Mouse (Mus musculus): ENCODE measurements at regions not wholly inside any gene's neighbourhood (a gene's known extent, or its start where the extent isn't known, plus 50 kb on each side); places are given as distances from the start of the nearest gene placed in this dataset.

- H3K4me2 ChIP-seq (ENCODE audit: insufficient read depth, low read depth, poor library complexity, severe bottlenecking) = no peak overlapping the region
- H3K36me3 ChIP-seq (replicated peaks in 1 of 2; ENCODE audit: control insufficient read depth in 1 of 2, insufficient read depth in 1 of 2, low read length in 1 of 2) = no peaks in the 10 kb centered on the region
- no peak overlapping the region for H3K27ac ChIP-seq (ENCODE audit: insufficient read depth, low read depth)
- in situ Hi-C loops (cut with MboI; ENCODE audit: low pct_ligation_motif_present, low pct_unique_long_range_greater_than_20kb, low sequenced_read_pairs) = no loop called here
- H3K27me3 ChIP-seq (replicated peaks) = peaks cover 65% of the 10 kb centered on the region
- H3K4me3 ChIP-seq (replicated peaks in 1 of 3; ENCODE audit: low read depth in 2 of 3, low read length in 2 of 3, poor library complexity in 1 of 3) = no peak overlapping the region
- dilution Hi-C loops (cut with MboI; ENCODE audit: extremely low pct_ligation_motif_present, extremely low pct_unique_long_range_greater_than_20kb, low sequenced_read_pairs) = no loop called here
- no peaks in the 10 kb centered on the region for H3K9me3 ChIP-seq (replicated peaks; ENCODE audit: low read length)
- TF ChIP-seq UBTF (IDR thresholded peaks at IDR 0.05; ENCODE audit: low read depth, low read length) = no peak
- no peak overlapping the region for H3K9ac ChIP-seq (ENCODE audit: insufficient read depth, low read depth)
- no peaks in the 10 kb centered on the region for H3K4me1 ChIP-seq (ENCODE audit: control insufficient read depth in 1 of 2, insufficient read depth in 2 of 2)
- DNase-seq (ENCODE audit: extremely low read depth) = no peak
- no peaks in the 10 kb centered on the region for H3K79me2 ChIP-seq (replicated peaks; ENCODE audit: control insufficient read depth, extremely low read depth, insufficient read depth, poor library complexity, severe bottlenecking)
Measured at GRCm38 (mm10) chr7:129876852-129877223, 285.2 kb downstream of the Wdr11 start.

GRCm38 (mm10) chr7:129896291-129896690 is 304.6 kb downstream of the Wdr11 start:
- H3K4me2 ChIP-seq (ENCODE audit: insufficient read depth, low read depth, poor library complexity, severe bottlenecking) = no peak overlapping the region
- in situ Hi-C loops (cut with MboI; ENCODE audit: low pct_ligation_motif_present, low pct_unique_long_range_greater_than_20kb, low sequenced_read_pairs) = no loop called here

GRCm38 (mm10) chr7:129897511-129897910 is 305.8 kb downstream of the Wdr11 start:
- Histone ChIP-seq H3K79me2 (replicated peaks; ENCODE audit: control insufficient read depth, extremely low read depth, insufficient read depth, poor library complexity, severe bottlenecking) (no peaks in the 10 kb centered on the region), H3K9ac (ENCODE audit: insufficient read depth, low read depth) (no peak overlapping the region), H3K4me3 (replicated peaks in 1 of 3; ENCODE audit: low read depth in 2 of 3, low read length in 2 of 3, poor library complexity in 1 of 3) (no peak overlapping the region), H3K9me3 (replicated peaks; ENCODE audit: low read length) (no peaks in the 10 kb centered on the region), H3K4me2 (ENCODE audit: insufficient read depth, low read depth, poor library complexity, severe bottlenecking) (no peak overlapping the region), H3K4me1 (ENCODE audit: control insufficient read depth in 1 of 2, insufficient read depth in 2 of 2) (no peaks in the 10 kb centered on the region), H3K27ac (ENCODE audit: insufficient read depth, low read depth) (no peak overlapping the region), H3K27me3 (replicated peaks) (peaks cover 82% of the 10 kb centered on the region), H3K36me3 (replicated peaks in 1 of 2; ENCODE audit: control insufficient read depth in 1 of 2, insufficient read depth in 1 of 2, low read length in 1 of 2) (no peaks in the 10 kb centered on the region)
- in situ Hi-C loops (cut with MboI; ENCODE audit: low pct_ligation_motif_present, low pct_unique_long_range_greater_than_20kb, low sequenced_read_pairs) (no loop called here), dilution Hi-C loops (cut with MboI; ENCODE audit: extremely low pct_ligation_motif_present, extremely low pct_unique_long_range_greater_than_20kb, low sequenced_read_pairs) (no loop called here)
- no peak for DNase-seq (ENCODE audit: extremely low read depth)
- no peak for TF ChIP-seq SIN3A (IDR thresholded peaks at IDR 0.05; ENCODE audit: low read length)
- TF ChIP-seq MXI1 (IDR thresholded peaks at IDR 0.05; ENCODE audit: low read depth, low read length) = no peak
- no peak for TF ChIP-seq SMC3 (IDR thresholded peaks at IDR 0.05; ENCODE audit: low read depth, low read length)

More at GRCm38 (mm10) chr7:129896291-129896690, 304.6 kb downstream of the Wdr11 start:
- no peaks in the 10 kb centered on the region for H3K79me2 ChIP-seq (replicated peaks; ENCODE audit: control insufficient read depth, extremely low read depth, insufficient read depth, poor library complexity, severe bottlenecking)
- peaks cover 4% of the 10 kb centered on the region for H3K9me3 ChIP-seq (replicated peaks; ENCODE audit: low read length)
- H3K4me1 ChIP-seq (ENCODE audit: control insufficient read depth in 1 of 2, insufficient read depth in 2 of 2) = no peaks in the 10 kb centered on the region
- peaks cover 79% of the 10 kb centered on the region for H3K27me3 ChIP-seq (replicated peaks)
- H3K4me3 ChIP-seq (replicated peaks in 1 of 3; ENCODE audit: low read depth in 2 of 3, low read length in 2 of 3, poor library complexity in 1 of 3) = no peak overlapping the region
- no peak overlapping the region for H3K9ac ChIP-seq (ENCODE audit: insufficient read depth, low read depth)
- dilution Hi-C loops (cut with MboI; ENCODE audit: extremely low pct_ligation_motif_present, extremely low pct_unique_long_range_greater_than_20kb, low sequenced_read_pairs) = no loop called here
- no peaks in the 10 kb centered on the region for H3K36me3 ChIP-seq (replicated peaks in 1 of 2; ENCODE audit: control insufficient read depth in 1 of 2, insufficient read depth in 1 of 2, low read length in 1 of 2)
- no peak for DNase-seq (ENCODE audit: extremely low read depth)
- no peak for TF ChIP-seq MXI1 (IDR thresholded peaks at IDR 0.05; ENCODE audit: low read depth, low read length)
- TF ChIP-seq RAD21 (IDR thresholded peaks at IDR 0.05; ENCODE audit: low read depth, low read length) = no peak
- no peak for TF ChIP-seq RCOR1 (conservative IDR thresholded peaks at IDR 0.05; ENCODE audit: low read depth, low read length)
- no peak for TF ChIP-seq USF2 (conservative IDR thresholded peaks at IDR 0.05; ENCODE audit: low read depth, low read length)
- no peak for TF ChIP-seq MAZ (IDR thresholded peaks at IDR 0.05; ENCODE audit: low read depth, low read length)
- TF ChIP-seq PAX5 (IDR thresholded peaks at IDR 0.05; ENCODE audit: low read length) = no peak
- no peak for TF ChIP-seq POLR2A (IDR thresholded peaks at IDR 0.05; ENCODE audit: low read depth, low read length)
- TF ChIP-seq BHLHE40 (IDR thresholded peaks at IDR 0.05; ENCODE audit: low read depth, low read length) = no peak
- no peak for TF ChIP-seq NRF1 (IDR thresholded peaks at IDR 0.05; ENCODE audit: low read depth, low read length)
- no peak for TF ChIP-seq USF1 (IDR thresholded peaks at IDR 0.05; ENCODE audit: low read depth, low read length)
- TF ChIP-seq ZMIZ1 (IDR thresholded peaks at IDR 0.05; ENCODE audit: low read depth, low read length) = no peak
- no peak for TF ChIP-seq NELFE (IDR thresholded peaks at IDR 0.05; ENCODE audit: low read depth, low read length)
- TF ChIP-seq CHD1 (IDR thresholded peaks at IDR 0.05; ENCODE audit: low read depth, low read length) = no peak
- TF ChIP-seq ETS1 (conservative IDR thresholded peaks at IDR 0.05; ENCODE audit: low read depth, low read length) = no peak
- no peak for TF ChIP-seq EP300 (IDR thresholded peaks at IDR 0.05; ENCODE audit: low read length)
- TF ChIP-seq IRF4 (IDR thresholded peaks at IDR 0.05; ENCODE audit: low read depth, low read length) = no peak
- no peak for TF ChIP-seq HCFC1 (IDR thresholded peaks at IDR 0.05; ENCODE audit: low read depth, low read length)
- TF ChIP-seq ZC3H11A (IDR thresholded peaks at IDR 0.05; ENCODE audit: low read depth, low read length) = no peak
- TF ChIP-seq KAT2A (IDR thresholded peaks at IDR 0.05; ENCODE audit: insufficient replicate concordance, low read length) = no peak
- H3K27ac ChIP-seq (ENCODE audit: insufficient read depth, low read depth) = no peak overlapping the region

Data from CH12.LX (cell line).